Mouse (Mus musculus) limb, embryonic 10.5 days (tissue): ENCODE data around the gene Azin2. TPM values are rescaled to one million over a fixed set of nuclear protein-coding genes. Genes with fewer than 3 reads are reported as not detected.

Source experiments
- DNase-seq: peaks from one replicate; pipeline ENCODE4 v3.0.0-alpha.2; 2017; ENCODE audit warnings: low spot score
- H3K27ac ChIP-seq: fragments of 300-500 bp; sonication (generic); 2 replicates; pipeline ENCODE4 v1.5.1; 2016; ENCODE audit warnings: mild to moderate bottlenecking
- H3K27me3 ChIP-seq: fragments of 300-500 bp; sonication (generic); 2 replicates; pipeline ENCODE4 v1.6.1; 2016; ENCODE audit warnings: low read depth, mild to moderate bottlenecking; ENCODE audit not compliant: poor library complexity, severe bottlenecking
- H3K36me3 ChIP-seq: fragments of 300-500 bp; sonication (generic); 2 replicates; pipeline ENCODE4 v1.6.1; 2016; ENCODE audit warnings: mild to moderate bottlenecking, moderate library complexity
- H3K4me1 ChIP-seq: fragments of 300-500 bp; sonication (generic); 2 replicates; pipeline ENCODE4 v1.6.1; 2016
- H3K4me3 ChIP-seq: fragments of 300-500 bp; sonication (generic); 2 replicates; pipeline ENCODE4 v1.5.1; 2016; ENCODE audit warnings: mild to moderate bottlenecking, moderate library complexity
- H3K9me3 ChIP-seq: fragments of 300-500 bp; sonication (generic); replicated peaks from 2 replicates; pipeline ENCODE4 v1.6.1; 2016; ENCODE audit warnings: mild to moderate bottlenecking
- WGBS: fragments of 180-500 bp; shearing (Covaris S2); methylation state at CpG from one replicate; pipeline ENCODE4 v1.1.7; 2016; 5-methylcytosine and 5-hydroxymethylcytosine counted together
- polyA plus RNA-seq: library from polyadenylated mRNA; unstranded; fragments of >200 nt; fragmentation: Nextera tagmentation; extraction: Ambion mirVana; gene quantifications from 2 replicates; pipeline ENCODE4 v1.2.1, GENCODE M21; 2016

Azin2 gene
- polyA plus RNA-seq, 1 experiment from 2014 or later = 15.4 TPM

- Histone ChIP-seq H3K27ac (no peak overlapping the region), H3K4me3 (no peak overlapping the region), H3K36me3 (no peaks in the 10 kb centered on the region), H3K4me1 (peaks cover 8% of the 10 kb centered on the region), H3K9me3 (no peaks in the 10 kb centered on the region), H3K27me3 (no peaks in the 10 kb centered on the region)
- 43% methylated on average over 15 of the region's 15 CpGs for WGBS
- DNase-seq = no peak
Measured at GRCm38 (mm10) chr4:128949470-128950005, 12.7 kb downstream of the Azin2 start.

DNA sequence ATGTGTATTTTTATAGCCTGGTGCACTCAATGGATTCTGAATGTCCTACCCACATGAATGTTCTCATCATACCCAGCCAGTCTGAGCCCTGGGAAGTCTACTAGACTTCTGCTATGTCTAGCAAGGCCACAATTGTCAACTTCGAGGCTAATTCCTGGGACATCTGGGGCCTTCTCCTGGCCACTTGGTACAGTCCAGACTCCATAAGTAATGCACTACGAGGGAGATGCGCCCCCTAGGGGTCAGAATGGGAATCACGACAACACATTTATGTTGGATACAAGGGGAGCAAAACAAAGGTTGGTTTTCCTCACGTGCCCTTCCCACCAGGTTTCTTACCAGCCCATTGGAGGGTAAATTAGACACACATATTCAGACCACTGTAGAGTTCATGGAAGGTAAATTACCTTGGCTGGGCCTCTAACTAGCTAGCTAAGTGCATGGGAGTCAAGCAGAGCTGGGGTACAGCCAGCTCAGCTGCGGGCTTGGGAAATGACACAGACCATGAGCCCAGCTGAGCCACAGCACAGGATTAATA is 14.0 kb downstream of the Azin2 start:
- H3K27me3 ChIP-seq = no peaks in the 10 kb centered on the region
- 32% methylated on average over 6 of the region's 6 CpGs for WGBS
- no peaks in the 10 kb centered on the region for H3K36me3 ChIP-seq
- H3K9me3 ChIP-seq = no peaks in the 10 kb centered on the region
- no peak overlapping the region for H3K4me3 ChIP-seq
- peaks cover 8% of the 10 kb centered on the region for H3K4me1 ChIP-seq
- no peak overlapping the region for H3K27ac ChIP-seq
- DNase-seq = peak; percentile 73

DNA sequence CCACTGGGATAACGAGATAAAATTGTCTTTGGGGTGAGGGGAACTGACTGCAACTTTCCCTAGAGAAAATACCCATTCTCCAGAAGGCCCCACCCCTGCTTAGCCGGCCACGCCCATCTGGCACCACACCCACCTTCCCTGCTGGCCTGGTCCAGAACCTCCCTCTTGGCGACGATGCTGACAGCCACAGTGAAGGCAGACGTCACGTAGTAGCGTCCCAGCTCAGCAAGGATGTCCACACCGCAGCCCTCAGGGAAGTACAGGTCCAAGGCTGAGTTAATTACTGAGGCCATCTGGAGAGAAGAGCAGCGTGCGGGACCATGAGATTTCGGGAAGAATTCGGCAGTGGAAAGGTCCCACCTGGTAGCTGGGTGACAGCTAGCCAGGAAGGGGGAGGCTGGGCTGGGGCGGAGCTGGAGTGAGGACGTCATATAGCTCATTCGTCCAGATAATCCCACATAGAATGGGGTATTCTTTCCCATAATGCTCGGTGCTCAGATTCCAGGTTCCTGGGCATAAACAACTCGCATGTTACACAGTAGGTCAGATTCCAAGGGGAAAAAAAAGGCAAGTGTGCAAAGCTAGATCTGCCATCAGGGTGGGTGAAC is 14.8 kb downstream of the Azin2 start:
- Histone ChIP-seq H3K27ac (no peak overlapping the region), H3K27me3 (no peaks in the 10 kb centered on the region), H3K9me3 (no peaks in the 10 kb centered on the region), H3K4me3 (no peak overlapping the region), H3K4me1 (peaks cover 8% of the 10 kb centered on the region), H3K36me3 (no peaks in the 10 kb centered on the region)
- no peak for DNase-seq
- 15% methylated on average over 18 of the region's 18 CpGs for WGBS

- DNase-seq = no peak
- peaks cover 8% of the 10 kb centered on the region for H3K4me1 ChIP-seq
- no peak overlapping the region for H3K4me3 ChIP-seq
- no peaks in the 10 kb centered on the region for H3K27me3 ChIP-seq
- no peaks in the 10 kb centered on the region for H3K9me3 ChIP-seq
- H3K27ac ChIP-seq = no peak overlapping the region
- 74% methylated on average over 9 of the region's 9 CpGs for WGBS
- no peaks in the 10 kb centered on the region for H3K36me3 ChIP-seq
Measured at GRCm38 (mm10) chr4:128946736-128947135, 15.5 kb downstream of the Azin2 start.

DNA sequence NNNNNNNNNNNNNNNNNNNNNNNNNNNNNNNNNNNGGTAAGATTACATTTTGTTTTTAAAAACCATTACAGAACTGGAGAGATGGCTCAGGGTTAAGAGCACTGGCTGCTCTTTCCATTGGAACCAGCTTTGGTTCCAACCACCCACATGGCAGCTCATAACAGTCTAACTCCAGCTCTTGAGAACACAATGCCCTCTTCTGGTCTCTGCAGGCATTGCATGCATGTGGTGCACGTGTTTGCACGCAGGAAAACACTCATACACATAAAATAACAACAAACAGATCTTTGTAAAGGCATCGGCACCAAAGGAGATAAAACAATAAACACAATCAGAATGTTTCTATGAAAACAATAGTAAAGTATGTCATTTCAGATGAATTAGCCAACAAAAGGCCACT is 19.9 kb downstream of the Azin2 start:
- H3K36me3 ChIP-seq = no peaks in the 10 kb centered on the region
- H3K27me3 ChIP-seq = no peaks in the 10 kb centered on the region
- 58% methylated on average over 3 of the region's 3 CpGs for WGBS
- H3K4me3 ChIP-seq = no peak overlapping the region
- H3K4me1 ChIP-seq = peaks cover 1% of the 10 kb centered on the region
- no peak overlapping the region for H3K27ac ChIP-seq
- DNase-seq = no peak
- H3K9me3 ChIP-seq = no peaks in the 10 kb centered on the region

- no peak overlapping the region for H3K27ac ChIP-seq
- WGBS = 76% methylated on average over 5 of the region's 5 CpGs
- no peak for DNase-seq
- no peaks in the 10 kb centered on the region for H3K9me3 ChIP-seq
- H3K4me1 ChIP-seq = no peaks in the 10 kb centered on the region
- H3K27me3 ChIP-seq = peaks cover 8% of the 10 kb centered on the region; the same call in 1 of the 2 replicates
- H3K36me3 ChIP-seq = no peaks in the 10 kb centered on the region
- H3K4me3 ChIP-seq = no peak overlapping the region
Measured at GRCm38 (mm10) chr4:128935595-128935994, 26.6 kb downstream of the Azin2 start.

- no peaks in the 10 kb centered on the region for H3K4me1 ChIP-seq
- no peak overlapping the region for H3K27ac ChIP-seq
- no peaks in the 10 kb centered on the region for H3K9me3 ChIP-seq
- H3K36me3 ChIP-seq = no peaks in the 10 kb centered on the region
- no peak overlapping the region for H3K4me3 ChIP-seq
- peaks cover 8% of the 10 kb centered on the region; the same call in 1 of the 2 replicates for H3K27me3 ChIP-seq
- no peak for DNase-seq
- WGBS = 53% methylated on average over 7 of the region's 7 CpGs
Measured at GRCm38 (mm10) chr4:128932783-128933182, 29.5 kb downstream of the Azin2 start.

DNA sequence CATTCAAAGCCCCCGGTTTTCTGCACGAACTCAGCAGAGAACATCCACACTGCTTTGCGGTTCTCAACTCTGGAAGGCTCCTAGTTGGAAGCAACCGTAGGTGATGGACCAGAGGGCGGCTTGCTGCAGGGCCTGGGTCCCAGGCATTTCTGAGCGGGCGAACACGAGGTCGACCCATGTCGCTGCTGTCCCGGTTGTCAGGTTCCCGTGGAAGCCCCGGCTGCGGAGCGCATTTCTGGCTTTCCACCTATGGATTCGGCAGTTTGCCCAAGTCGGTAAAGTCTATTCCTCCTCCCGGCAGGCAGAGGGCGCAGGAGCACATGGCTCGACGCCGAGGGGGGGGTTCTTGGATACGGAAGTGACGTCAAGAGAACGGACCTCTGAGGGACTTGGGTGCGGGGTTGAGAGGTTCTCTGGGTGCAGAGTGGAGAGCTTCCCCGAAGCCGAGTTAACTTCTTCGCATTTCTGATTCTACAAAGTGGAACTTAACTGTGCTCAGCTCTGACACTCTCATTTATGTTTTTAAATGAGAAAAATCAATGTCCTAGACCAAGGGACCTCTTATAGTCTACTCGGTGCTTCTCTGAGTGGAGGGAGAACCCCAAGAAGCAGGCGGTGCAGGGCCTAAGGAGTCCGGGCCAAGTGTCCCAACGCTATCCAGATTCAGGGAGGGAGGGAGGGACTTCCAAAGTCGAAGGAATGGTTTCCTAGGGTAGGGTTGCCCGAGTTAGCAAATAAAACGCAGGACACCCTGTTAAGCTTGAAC is 37.2 kb downstream of the Azin2 start:
- Histone ChIP-seq H3K36me3 (no peaks in the 10 kb centered on the region), H3K27me3 (peaks cover 23% of the 10 kb centered on the region), H3K4me3 (peak overlapping the region; percentile 51), H3K9me3 (no peaks in the 10 kb centered on the region), H3K4me1 (peaks cover 12% of the 10 kb centered on the region), H3K27ac (peak overlapping the region; percentile 79)
- peak; percentile 93 for DNase-seq
- 14% methylated on average over 36 of the region's 36 CpGs for WGBS

GRCm38 (mm10) chr4:128923603-128924002 is 38.6 kb downstream of the Azin2 start:
- Histone ChIP-seq H3K27me3 (peaks cover 23% of the 10 kb centered on the region), H3K4me1 (peaks cover 12% of the 10 kb centered on the region), H3K4me3 (no peak overlapping the region), H3K36me3 (no peaks in the 10 kb centered on the region), H3K27ac (no peak overlapping the region), H3K9me3 (no peaks in the 10 kb centered on the region)
- 96% methylated on average over 3 of the region's 3 CpGs for WGBS
- no peak for DNase-seq

GRCm38 (mm10) chr4:128919106-128919505 is 43.1 kb downstream of the Azin2 start:
- no peak overlapping the region for H3K4me3 ChIP-seq
- DNase-seq = no peak
- H3K9me3 ChIP-seq = no peaks in the 10 kb centered on the region
- H3K4me1 ChIP-seq = no peaks in the 10 kb centered on the region
- H3K27ac ChIP-seq = no peak overlapping the region
- H3K36me3 ChIP-seq = no peaks in the 10 kb centered on the region
- WGBS = 35% methylated on average over 10 of the region's 10 CpGs
- H3K27me3 ChIP-seq = peaks cover 12% of the 10 kb centered on the region

DNA sequence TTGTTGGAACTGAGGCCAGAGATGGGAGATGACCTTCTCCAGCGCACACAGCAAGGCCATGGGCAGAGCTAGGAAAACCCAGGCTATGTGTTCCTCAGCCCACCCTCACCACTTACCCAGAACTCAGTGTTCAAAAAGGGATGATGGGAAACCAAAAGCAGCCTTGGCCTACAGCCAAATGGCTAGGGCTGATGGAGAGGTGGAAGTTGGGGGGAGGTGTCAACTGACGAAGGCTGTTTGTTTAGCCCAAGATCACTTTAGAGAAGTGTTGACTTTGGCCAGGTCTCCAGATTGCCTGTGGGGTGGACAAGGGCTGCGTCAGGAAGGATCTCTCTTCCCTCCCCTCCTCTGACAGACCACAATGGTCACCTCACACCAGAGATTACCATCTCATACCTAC is 44.1 kb downstream of the Azin2 start:
- Histone ChIP-seq H3K36me3 (no peaks in the 10 kb centered on the region), H3K9me3 (no peaks in the 10 kb centered on the region), H3K4me1 (peaks cover 3% of the 10 kb centered on the region; the same call in 1 of the 2 replicates), H3K4me3 (no peak overlapping the region), H3K27ac (no peak overlapping the region), H3K27me3 (peaks cover 3% of the 10 kb centered on the region; the same call in 1 of the 2 replicates)
- 37% methylated on average over 3 of the region's 3 CpGs for WGBS
- no peak for DNase-seq

GRCm38 (mm10) chr4:128917756-128918155 is 44.5 kb downstream of the Azin2 start:
- Histone ChIP-seq H3K27ac (no peak overlapping the region), H3K36me3 (no peaks in the 10 kb centered on the region), H3K4me1 (peaks cover 3% of the 10 kb centered on the region; the same call in 1 of the 2 replicates), H3K27me3 (no peaks in the 10 kb centered on the region; the same call in 1 of the 2 replicates), H3K9me3 (no peaks in the 10 kb centered on the region), H3K4me3 (no peak overlapping the region)
- WGBS = 93% methylated on average over 6 of the region's 6 CpGs
- no peak for DNase-seq

- DNase-seq = no peak
- no peaks in the 10 kb centered on the region for H3K36me3 ChIP-seq
- WGBS = 76% methylated on average over 3 of the region's 3 CpGs
- H3K4me3 ChIP-seq = no peak overlapping the region
- H3K9me3 ChIP-seq = no peaks in the 10 kb centered on the region
- H3K27me3 ChIP-seq = no peaks in the 10 kb centered on the region
- peaks cover 3% of the 10 kb centered on the region; the same call in 1 of the 2 replicates for H3K4me1 ChIP-seq
- H3K27ac ChIP-seq = no peak overlapping the region
Measured at GRCm38 (mm10) chr4:128917119-128917518, 45.1 kb downstream of the Azin2 start.
